Mouse (Mus musculus) kidney, embryonic 15.5 days (tissue): Measurements from ENCODE around the gene Cd3e. TPM values are rescaled to one million over a fixed set of nuclear protein-coding genes. Genes with fewer than 3 reads are reported as not detected.

ENCODE experiments used
- ATAC-seq: fragments of 200-750 bp; cut with Nextera tagmentation; replicated peaks from 2 replicates; pipeline ENCODE4 v1.8.0; 2017; ENCODE audit warnings: moderate TSS enrichment; ENCODE audit not compliant: low FRiP score
- H3K27ac ChIP-seq: fragments of 300-500 bp; sonication (generic); 2 replicates; pipeline ENCODE4 v1.5.1; 2015; ENCODE audit warnings: mild to moderate bottlenecking, inconsistent platforms
- H3K27me3 ChIP-seq: fragments of 300-500 bp; sonication (generic); 2 replicates; pipeline ENCODE4 v1.6.1; 2015; ENCODE audit warnings: inconsistent platforms
- H3K36me3 ChIP-seq: fragments of 300-500 bp; sonication (generic); 2 replicates; pipeline ENCODE4 v1.6.1; 2015; ENCODE audit warnings: inconsistent platforms
- H3K4me1 ChIP-seq: fragments of 300-500 bp; sonication (generic); 2 replicates; pipeline ENCODE4 v1.6.1; 2015; ENCODE audit warnings: inconsistent platforms
- H3K4me2 ChIP-seq: fragments of 300-500 bp; sonication (generic); 2 replicates; pipeline ENCODE4 v1.6.1; 2015; ENCODE audit warnings: moderate library complexity, mild to moderate bottlenecking, inconsistent platforms
- H3K4me3 ChIP-seq: fragments of 300-500 bp; sonication (generic); replicated peaks from 2 replicates; pipeline ENCODE4 v1.5.1; 2015; ENCODE audit warnings: mild to moderate bottlenecking, inconsistent platforms
- H3K9ac ChIP-seq: fragments of 300-500 bp; sonication (generic); 2 replicates; pipeline ENCODE4 v1.6.1; 2015; ENCODE audit warnings: mild to moderate bottlenecking, inconsistent platforms
- H3K9me3 ChIP-seq: fragments of 300-500 bp; sonication (generic); replicated peaks from 2 replicates; pipeline ENCODE4 v1.6.1; 2016; ENCODE audit warnings: inconsistent platforms
- WGBS: fragments of 180-500 bp; shearing (Covaris S2); methylation state at CpG from one replicate; pipeline ENCODE4 v1.1.7; 2015; ENCODE audit warnings: mixed read lengths; 5-methylcytosine and 5-hydroxymethylcytosine counted together
- polyA plus RNA-seq: library from polyadenylated mRNA; unstranded; fragments of >200 nt; fragmentation: Nextera tagmentation; extraction: Ambion mirVana; gene quantifications from 2 replicates; pipeline ENCODE4 v1.2.1, GENCODE M21; 2015

Cd3e gene
- polyA plus RNA-seq, 1 experiment from 2014 or later, result not detected

- no peak for ATAC-seq
- no peak overlapping the region for H3K4me2 ChIP-seq
- 32% methylated on average over 6 of the region's 6 CpGs for WGBS
- no peak overlapping the region for H3K4me3 ChIP-seq
- no peaks in the 10 kb centered on the region for H3K4me1 ChIP-seq
- H3K27me3 ChIP-seq, result no peaks in the 10 kb centered on the region; the same call in 1 of the 2 replicates
- no peaks in the 10 kb centered on the region for H3K9me3 ChIP-seq
- H3K27ac ChIP-seq, result no peak overlapping the region
- H3K9ac ChIP-seq, result no peak overlapping the region
- no peaks in the 10 kb centered on the region for H3K36me3 ChIP-seq
Observed at GRCm38 (mm10) chr9:45011291-45011690, 1.9 kb upstream of the Cd3e start.

- Histone ChIP-seq H3K9me3 (no peaks in the 10 kb centered on the region), H3K4me3 (no peak overlapping the region), H3K4me2 (no peak overlapping the region), H3K36me3 (no peaks in the 10 kb centered on the region), H3K27me3 (no peaks in the 10 kb centered on the region; the same call in 1 of the 2 replicates), H3K4me1 (no peaks in the 10 kb centered on the region), H3K9ac (no peak overlapping the region), H3K27ac (no peak overlapping the region)
- WGBS, result 72% methylated on average over 4 of the region's 4 CpGs
- no peak for ATAC-seq
Observed at GRCm38 (mm10) chr9:45010461-45010860, 1.0 kb upstream of the Cd3e start.

- H3K9me3 ChIP-seq, result no peaks in the 10 kb centered on the region
- no peak for ATAC-seq
- H3K4me2 ChIP-seq, result no peak overlapping the region
- 89% methylated on average over 4 of the region's 4 CpGs for WGBS
- H3K27me3 ChIP-seq, result no peaks in the 10 kb centered on the region; the same call in 1 of the 2 replicates
- H3K4me3 ChIP-seq, result no peak overlapping the region
- H3K27ac ChIP-seq, result no peak overlapping the region
- H3K36me3 ChIP-seq, result no peaks in the 10 kb centered on the region
- H3K4me1 ChIP-seq, result no peaks in the 10 kb centered on the region
- no peak overlapping the region for H3K9ac ChIP-seq
Observed at GRCm38 (mm10) chr9:45008342-45008741, 1.1 kb downstream of the Cd3e start.

- H3K9ac ChIP-seq, result no peak overlapping the region
Observed at GRCm38 (mm10) chr9:45007404-45007803, 2.0 kb downstream of the Cd3e start.

GRCm38 (mm10) chr9:45000249-45000648 is 9.2 kb downstream of the Cd3e start:
- 40% methylated on average over 3 of the region's 3 CpGs for WGBS
- peaks cover 11% of the 10 kb centered on the region; the same call in 1 of the 2 replicates for H3K4me1 ChIP-seq
- no peak for ATAC-seq
- H3K4me3 ChIP-seq, result no peak overlapping the region
- no peak overlapping the region for H3K9ac ChIP-seq
- H3K9me3 ChIP-seq, result no peaks in the 10 kb centered on the region
- H3K4me2 ChIP-seq, result no peak overlapping the region
- no peak overlapping the region for H3K27ac ChIP-seq
- H3K27me3 ChIP-seq, result peaks cover 11% of the 10 kb centered on the region; the same call in 1 of the 2 replicates
- H3K36me3 ChIP-seq, result no peaks in the 10 kb centered on the region

More at GRCm38 (mm10) chr9:45007404-45007803, 2.0 kb downstream of the Cd3e start:
- no peak overlapping the region for H3K4me2 ChIP-seq
- no peaks in the 10 kb centered on the region for H3K36me3 ChIP-seq
- H3K4me1 ChIP-seq, result no peaks in the 10 kb centered on the region
- no peak overlapping the region for H3K27ac ChIP-seq
- 77% methylated on average over 12 of the region's 12 CpGs for WGBS
- no peak for ATAC-seq
- no peaks in the 10 kb centered on the region for H3K9me3 ChIP-seq
- H3K27me3 ChIP-seq, result peaks cover 4% of the 10 kb centered on the region; the same call in 1 of the 2 replicates
- H3K4me3 ChIP-seq, result no peak overlapping the region

- no peak overlapping the region for H3K4me2 ChIP-seq
- no peaks in the 10 kb centered on the region for H3K36me3 ChIP-seq
- no peak for ATAC-seq
- H3K4me3 ChIP-seq, result no peak overlapping the region
- H3K9me3 ChIP-seq, result no peaks in the 10 kb centered on the region
- H3K9ac ChIP-seq, result no peak overlapping the region
- peaks cover 11% of the 10 kb centered on the region; the same call in 1 of the 2 replicates for H3K4me1 ChIP-seq
- no peak overlapping the region for H3K27ac ChIP-seq
- WGBS, result 57% methylated on average over 5 of the region's 5 CpGs
- H3K27me3 ChIP-seq, result peaks cover 11% of the 10 kb centered on the region; the same call in 1 of the 2 replicates
Observed at GRCm38 (mm10) chr9:44999776-45000175, 9.7 kb downstream of the Cd3e start.

- 67% methylated on average over 6 of the region's 6 CpGs for WGBS
- Histone ChIP-seq H3K9me3 (no peaks in the 10 kb centered on the region), H3K27ac (no peak overlapping the region), H3K9ac (no peak overlapping the region), H3K4me3 (no peak overlapping the region), H3K36me3 (no peaks in the 10 kb centered on the region), H3K4me2 (no peak overlapping the region), H3K4me1 (peaks cover 11% of the 10 kb centered on the region; the same call in 1 of the 2 replicates), H3K27me3 (peaks cover 11% of the 10 kb centered on the region; the same call in 1 of the 2 replicates)
- ATAC-seq, result no peak; the same call in 1 of the 2 replicates
Observed at GRCm38 (mm10) chr9:44999171-44999570, 10.3 kb downstream of the Cd3e start.

GRCm38 (mm10) chr9:44998138-44998537 is 11.3 kb downstream of the Cd3e start:
- Histone ChIP-seq H3K4me3 (no peak overlapping the region), H3K4me2 (no peak overlapping the region), H3K4me1 (peaks cover 11% of the 10 kb centered on the region; the same call in 1 of the 2 replicates), H3K9ac (no peak overlapping the region), H3K9me3 (no peaks in the 10 kb centered on the region), H3K36me3 (no peaks in the 10 kb centered on the region), H3K27ac (no peak overlapping the region), H3K27me3 (peaks cover 10% of the 10 kb centered on the region; the same call in 1 of the 2 replicates)
- ATAC-seq, result no peak
- WGBS, result 56% methylated on average over 11 of the region's 11 CpGs

- Histone ChIP-seq H3K9ac (no peak overlapping the region), H3K4me3 (no peak overlapping the region), H3K4me1 (peaks cover 11% of the 10 kb centered on the region; the same call in 1 of the 2 replicates), H3K4me2 (no peak overlapping the region), H3K27ac (no peak overlapping the region), H3K27me3 (peaks cover 4% of the 10 kb centered on the region; the same call in 1 of the 2 replicates), H3K9me3 (no peaks in the 10 kb centered on the region), H3K36me3 (no peaks in the 10 kb centered on the region)
- ATAC-seq, result no peak
- whole genome bisulfite sequencing, result 93% methylated on average over 7 of the region's 7 CpGs
Observed at GRCm38 (mm10) chr9:44996590-44996989, 12.8 kb downstream of the Cd3e start.

GRCm38 (mm10) chr9:44994962-44995361 is 14.5 kb downstream of the Cd3e start:
- H3K27ac ChIP-seq, result no peak overlapping the region
- 77% methylated on average over 4 of the region's 4 CpGs for WGBS
- no peaks in the 10 kb centered on the region for H3K9me3 ChIP-seq
- peaks cover 4% of the 10 kb centered on the region; the same call in 1 of the 2 replicates for H3K27me3 ChIP-seq
- peaks cover 6% of the 10 kb centered on the region; the same call in 1 of the 2 replicates for H3K4me1 ChIP-seq
- ATAC-seq, result no peak
- no peak overlapping the region for H3K4me2 ChIP-seq
- H3K4me3 ChIP-seq, result no peak overlapping the region
- H3K9ac ChIP-seq, result no peak overlapping the region
- no peaks in the 10 kb centered on the region for H3K36me3 ChIP-seq

- Histone ChIP-seq H3K27ac (no peak overlapping the region), H3K27me3 (peaks cover 4% of the 10 kb centered on the region; the same call in 1 of the 2 replicates), H3K4me2 (no peak overlapping the region), H3K9ac (no peak overlapping the region), H3K4me3 (no peak overlapping the region), H3K4me1 (no peaks in the 10 kb centered on the region), H3K9me3 (no peaks in the 10 kb centered on the region), H3K36me3 (no peaks in the 10 kb centered on the region)
- 84% methylated on average over 2 of the region's 2 CpGs for WGBS
- no peak for ATAC-seq
Observed at GRCm38 (mm10) chr9:44993268-44993667, 16.2 kb downstream of the Cd3e start.

GRCm38 (mm10) chr9:44992271-44992670 is 17.2 kb downstream of the Cd3e start:
- no peak overlapping the region for H3K27ac ChIP-seq
- H3K4me1 ChIP-seq, result no peaks in the 10 kb centered on the region
- H3K4me3 ChIP-seq, result no peak overlapping the region
- H3K36me3 ChIP-seq, result no peaks in the 10 kb centered on the region
- H3K9me3 ChIP-seq, result no peaks in the 10 kb centered on the region
- no peak overlapping the region for H3K9ac ChIP-seq
- peaks cover 4% of the 10 kb centered on the region; the same call in 1 of the 2 replicates for H3K27me3 ChIP-seq
- no peak overlapping the region for H3K4me2 ChIP-seq
- ATAC-seq, result no peak

GRCm38 (mm10) chr9:44991821-44992220 is 17.6 kb downstream of the Cd3e start:
- no peaks in the 10 kb centered on the region for H3K36me3 ChIP-seq
- H3K4me2 ChIP-seq, result no peak overlapping the region
- ATAC-seq, result no peak
- WGBS, result 83% methylated on average over 2 of the region's 2 CpGs
- H3K27me3 ChIP-seq, result peaks cover 1% of the 10 kb centered on the region; the same call in 1 of the 2 replicates
- H3K9ac ChIP-seq, result no peak overlapping the region
- H3K27ac ChIP-seq, result no peak overlapping the region
- no peaks in the 10 kb centered on the region for H3K4me1 ChIP-seq
- H3K4me3 ChIP-seq, result no peak overlapping the region
- no peaks in the 10 kb centered on the region for H3K9me3 ChIP-seq
